In the genomic region with DNA sequence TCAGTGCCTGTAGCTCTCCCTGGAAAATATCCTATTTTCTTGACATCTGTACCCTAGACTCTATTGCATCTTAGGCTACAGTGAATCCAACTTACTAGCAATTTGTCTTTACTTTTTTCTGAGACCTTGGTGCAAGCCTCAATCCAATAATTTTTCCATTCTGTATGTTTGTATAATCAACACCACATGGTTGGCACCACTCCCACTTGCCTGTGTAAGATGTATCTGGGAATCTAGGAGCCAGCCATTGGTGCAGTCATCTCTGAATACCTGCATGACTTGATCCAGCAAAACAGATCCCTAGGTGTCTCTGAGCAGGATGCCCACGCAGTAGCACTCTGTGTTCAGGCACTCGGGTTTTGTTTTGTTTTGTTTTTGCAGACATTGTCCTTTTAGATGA, we compare ENCODE assay signal across 20 mouse cellular contexts.
DNase-seq lines count a peak whose midpoint lies in the region; ATAC-seq lines count a peak whose summit lies in the region.
"Had no signal": no experiment of that assay in that cellular context is flagged by ENCODE, and none has a peak within 500 bp of the region (broad histone marks: within the 10 kb centered on the region; RNA-seq: fewer than 3 reads in every experiment).

No protein-coding gene starts in this region.

- H3K9me3 ChIP-seq in embryonic facial prominence, embryonic 14.5 days (ENCODE audit: control insufficient read depth, low read length) = no peaks in the 10 kb centered on the region
- H3K9me3 ChIP-seq in embryonic facial prominence, embryonic 10.5 days = no peaks in the 10 kb centered on the region
- H3K9me3 ChIP-seq: embryonic facial prominence, embryonic 12.5 days; embryonic facial prominence, embryonic 15.5 days; forebrain, embryonic 13.5 days; forebrain, embryonic 15.5 days had no signal

- H3K36me3 ChIP-seq in embryonic facial prominence, embryonic 14.5 days (ENCODE audit: control insufficient read depth, insufficient read depth, low read length) = peaks cover 7% of the 10 kb centered on the region; the same call in 1 of the 2 replicates
- H3K36me3 ChIP-seq in embryonic facial prominence, embryonic 10.5 days (replicated peaks) = peaks cover 3% of the 10 kb centered on the region; the same call in 1 of the 2 replicates
- H3K36me3 ChIP-seq: embryonic facial prominence, embryonic 12.5 days had no signal

- H3K4me1 ChIP-seq in embryonic facial prominence, embryonic 14.5 days (ENCODE audit: control insufficient read depth, insufficient read depth, low read length) = no peaks in the 10 kb centered on the region
- no peaks in the 10 kb centered on the region for H3K4me1 ChIP-seq in embryonic facial prominence, embryonic 10.5 days
- H3K4me1 ChIP-seq: embryonic facial prominence, embryonic 15.5 days; forebrain, embryonic 13.5 days; forebrain, embryonic 15.5 days had no signal

- 73% methylated on average over 2 of the region's 2 CpGs for WGBS in embryonic facial prominence, embryonic 14.5 days
- 88% methylated on average over 2 of the region's 2 CpGs for WGBS in embryonic facial prominence, embryonic 10.5 days

- no peak overlapping the region for H3K4me3 ChIP-seq in embryonic facial prominence, embryonic 14.5 days (ENCODE audit: low read depth, low read length)
- H3K4me3 ChIP-seq in embryonic facial prominence, embryonic 10.5 days = no peak overlapping the region
- H3K4me3 ChIP-seq: embryonic facial prominence, embryonic 12.5 days; embryonic facial prominence, embryonic 15.5 days; forebrain, embryonic 13.5 days; forebrain, embryonic 15.5 days had no signal

- no peak overlapping the region for H3K27ac ChIP-seq in embryonic facial prominence, embryonic 14.5 days (replicated peaks; ENCODE audit: low read depth, low read length)
- H3K27ac ChIP-seq in embryonic facial prominence, embryonic 10.5 days (replicated peaks) = no peak overlapping the region
- H3K27ac ChIP-seq: embryonic facial prominence, embryonic 12.5 days; embryonic facial prominence, embryonic 15.5 days; forebrain, embryonic 13.5 days; forebrain, embryonic 15.5 days had no signal

- H3K4me2 ChIP-seq in embryonic facial prominence, embryonic 14.5 days (ENCODE audit: low read depth, low read length) = no peak overlapping the region
- H3K4me2 ChIP-seq: embryonic facial prominence, embryonic 12.5 days; embryonic facial prominence, embryonic 15.5 days; forebrain, embryonic 13.5 days; forebrain, embryonic 15.5 days had no signal

- no peak overlapping the region for H3K9ac ChIP-seq in embryonic facial prominence, embryonic 14.5 days (ENCODE audit: low read depth, low read length)
- H3K9ac ChIP-seq: embryonic facial prominence, embryonic 12.5 days; embryonic facial prominence, embryonic 15.5 days; forebrain, embryonic 13.5 days; forebrain, embryonic 15.5 days; forebrain, postnatal 0 days had no signal

- H3K27me3 ChIP-seq in embryonic facial prominence, embryonic 14.5 days (replicated peaks; ENCODE audit: control insufficient read depth, insufficient read depth, low read length) = no peaks in the 10 kb centered on the region
- H3K27me3 ChIP-seq in embryonic facial prominence, embryonic 10.5 days (replicated peaks; ENCODE audit: low read depth, poor library complexity, severe bottlenecking) = no peaks in the 10 kb centered on the region
- H3K27me3 ChIP-seq: embryonic facial prominence, embryonic 12.5 days; embryonic facial prominence, embryonic 15.5 days; forebrain, embryonic 13.5 days; forebrain, embryonic 15.5 days; Patski had no signal

- peak; percentile 58 for DNase-seq in embryonic facial prominence, embryonic 14.5 days (ENCODE audit: low spot score)
- DNase-seq in embryonic facial prominence, embryonic 10.5 days (ENCODE audit: low spot score) = no peak
- DNase-seq in 3T3-L1 (ENCODE audit: low read depth, low spot score) (peak; percentile 77), adipocyte (ENCODE audit: low spot score) (peak; percentile 12)
- DNase-seq in cerebellum, adult 8-10 months = no peak
- DNase-seq: adrenal gland, adult 2 months; adrenal gland, postnatal 10 days; adrenal gland, postnatal 25 days; cerebellum, adult 11 months; cerebellum, adult 18-20 months; cerebellum, adult 9-11 months; cerebellum, postnatal 14 days; embryo, embryonic 11 days; forebrain, postnatal 0 days had no signal

- no peak for ATAC-seq in embryonic facial prominence, embryonic 14.5 days (ENCODE audit: low read depth)
- ATAC-seq: activated CD4-positive, CD25-positive, alpha-beta regulatory T cell, adult 4 months; forebrain, embryonic 13.5 days; forebrain, embryonic 15.5 days; forebrain, postnatal 0 days; Patski had no signal

Comparison
In these comparisons a context has a peak if more than half of its experiments do, and no peak if none do; other contexts are left out.
1. DNase-seq: peak in embryonic facial prominence, embryonic 14.5 days (single experiment), 3T3-L1 (single experiment) and adipocyte (single experiment); none in embryonic facial prominence, embryonic 10.5 days (single experiment) and cerebellum, adult 8-10 months (single experiment).